Mouse (Mus musculus): ENCODE results near the gene Btrc. TPM values are rescaled to one million over a fixed set of nuclear protein-coding genes. Genes with fewer than 3 reads are reported as not detected.

The Btrc gene
- polyA plus RNA-seq, 2 experiments: 27.6 to 40.3 TPM

DNA sequence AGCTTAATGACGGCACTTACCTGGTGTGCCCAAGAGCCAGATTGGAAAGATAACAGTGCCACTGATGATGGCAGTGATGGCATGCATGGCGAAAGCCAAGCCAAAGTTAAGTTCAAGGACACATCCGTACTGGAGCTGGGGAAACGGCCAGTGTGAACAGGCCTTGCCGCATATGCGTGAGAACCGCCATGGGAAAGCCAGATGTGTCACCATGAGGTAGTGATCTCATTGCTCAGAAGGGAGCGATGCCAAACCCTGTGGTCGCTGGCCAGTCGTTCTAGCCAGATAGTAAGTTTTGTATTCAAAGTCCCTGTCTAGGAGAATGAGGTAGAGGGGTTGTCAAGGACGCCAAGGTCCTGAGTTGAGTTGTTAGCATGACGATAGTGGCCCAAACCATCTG is 152.7 kb downstream of the Btrc start:
- Histone ChIP-seq H3K4me1 (replicated peaks; ENCODE audit: control insufficient read depth in 2 of 2, insufficient read depth in 2 of 2, low read length in 1 of 2) (no peaks in the 10 kb centered on the region), H3K27ac (no peak overlapping the region), H3K9ac (replicated peaks) (no peak overlapping the region), H3K4me2 (ENCODE audit: low read depth) (no peak overlapping the region), H3K27me3 (ENCODE audit: control insufficient read depth, insufficient read depth, low read length) (no peaks in the 10 kb centered on the region), H3K9me3 (ENCODE audit: control insufficient read depth, low read length) (no peaks in the 10 kb centered on the region), H3K36me3 (replicated peaks; ENCODE audit: control insufficient read depth, insufficient read depth, low read depth) (peaks cover 79% of the 10 kb centered on the region), H3K4me3 (ENCODE audit: insufficient read depth in 1 of 2, low read depth in 2 of 2, low read length in 2 of 2) (no peak overlapping the region)
- 93% methylated on average over 12 of the region's 12 CpGs for WGBS (ENCODE audit: insufficient replicate concordance)
- TF ChIP-seq CTCF (IDR thresholded peaks at IDR 0.05; ENCODE audit: low read depth): no peak
- no peak for TF ChIP-seq EP300 (IDR thresholded peaks at IDR 0.05; ENCODE audit: low read depth)
- ATAC-seq (ENCODE audit: insufficient read depth) (no peak), DNase-seq (ENCODE audit: low read depth in 3 of 3, low spot score in 3 of 3) (no peak)

DNA sequence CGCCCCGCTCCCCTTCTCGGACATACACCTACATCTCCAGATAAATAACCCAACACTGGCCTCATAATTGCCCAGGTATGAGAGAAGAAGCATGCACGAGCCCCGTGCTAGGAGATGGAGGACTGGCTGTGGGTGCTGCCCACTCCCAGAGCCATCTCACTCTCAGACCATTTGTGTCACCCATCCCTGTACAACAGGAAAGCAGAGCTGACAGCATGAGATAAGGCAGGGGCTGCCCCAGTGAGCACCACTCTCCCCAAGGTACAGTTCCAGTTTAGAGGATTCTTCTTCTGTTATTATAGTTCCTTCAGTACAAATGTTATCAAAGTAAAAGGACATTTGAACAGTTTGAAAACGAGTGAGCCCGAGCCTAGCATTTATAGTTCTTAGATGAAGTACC is 163.8 kb downstream of the Btrc start:
- Histone ChIP-seq H3K9me3 (ENCODE audit: control insufficient read depth, low read length) (no peaks in the 10 kb centered on the region), H3K4me2 (ENCODE audit: low read depth) (no peak overlapping the region), H3K4me1 (replicated peaks; ENCODE audit: control insufficient read depth in 2 of 2, insufficient read depth in 2 of 2, low read length in 1 of 2) (peaks cover 0 to 19% of the 10 kb centered on the region in 2 experiments; a peak in 3 of 4 replicates), H3K4me3 (ENCODE audit: insufficient read depth in 1 of 2, low read depth in 2 of 2, low read length in 2 of 2) (no peak overlapping the region), H3K36me3 (replicated peaks; ENCODE audit: control insufficient read depth, insufficient read depth, low read depth) (peaks cover 38% of the 10 kb centered on the region), H3K27me3 (ENCODE audit: control insufficient read depth, insufficient read depth, low read length) (no peaks in the 10 kb centered on the region), H3K9ac (replicated peaks) (no peak overlapping the region), H3K27ac (no peak overlapping the region)
- ATAC-seq (ENCODE audit: insufficient read depth): peak; percentile 63; the same call in 1 of the 2 replicates
- WGBS (ENCODE audit: insufficient replicate concordance): 43% methylated on average over 7 of the region's 7 CpGs
- TF ChIP-seq EP300 (IDR thresholded peaks at IDR 0.05; ENCODE audit: low read depth) (no peak), CTCF (IDR thresholded peaks at IDR 0.05; ENCODE audit: low read depth) (no peak)
- DNase-seq (ENCODE audit: low read depth in 3 of 3, low spot score in 3 of 3): no peak

DNA sequence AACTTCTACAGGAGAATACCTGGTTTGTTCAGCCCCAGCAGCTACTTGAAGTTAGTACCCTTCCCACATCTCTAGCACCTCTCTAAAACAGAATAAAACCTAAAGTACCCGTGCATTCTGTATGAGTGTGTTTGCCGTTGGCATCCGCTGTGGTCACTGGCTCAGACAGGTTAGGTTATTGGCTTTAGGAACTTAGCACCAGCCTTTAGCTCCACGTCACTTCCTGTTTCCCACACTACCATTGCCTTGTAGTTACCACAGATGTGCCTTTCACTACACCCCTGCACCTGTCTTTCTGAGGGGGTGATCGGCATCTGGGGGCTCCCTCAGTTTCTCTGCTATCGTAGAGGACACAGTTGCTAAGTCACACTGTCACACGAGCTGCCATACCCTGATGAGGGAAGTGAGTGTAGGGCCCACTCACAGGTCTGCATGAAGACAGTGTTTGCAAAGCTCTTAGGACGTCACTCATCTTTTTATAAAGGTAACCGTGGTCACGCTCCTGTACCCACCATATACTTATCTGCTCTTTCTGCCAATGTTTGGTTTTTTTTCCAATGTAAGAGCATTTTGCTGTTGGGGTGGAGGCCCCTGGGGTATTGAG is 164.5 kb downstream of the Btrc start:
- TF ChIP-seq CTCF (IDR thresholded peaks at IDR 0.05; ENCODE audit: low read depth): no peak
- TF ChIP-seq EP300 (IDR thresholded peaks at IDR 0.05; ENCODE audit: low read depth): no peak
- H3K4me3 ChIP-seq (ENCODE audit: insufficient read depth in 1 of 2, low read depth in 2 of 2, low read length in 2 of 2): no peak overlapping the region
- 33% methylated on average over 10 of the region's 10 CpGs for WGBS (ENCODE audit: insufficient replicate concordance)
- DNase-seq (ENCODE audit: low read depth in 3 of 3, low spot score in 3 of 3): no peak
- no peak overlapping the region for H3K27ac ChIP-seq
- no peak overlapping the region for H3K4me2 ChIP-seq (ENCODE audit: low read depth)
- H3K4me1 ChIP-seq (replicated peaks; ENCODE audit: control insufficient read depth in 2 of 2, insufficient read depth in 2 of 2, low read length in 1 of 2): peaks cover 0 to 19% of the 10 kb centered on the region in 2 experiments; a peak in 3 of 4 replicates
- no peaks in the 10 kb centered on the region for H3K27me3 ChIP-seq (ENCODE audit: control insufficient read depth, insufficient read depth, low read length)
- peaks cover 31% of the 10 kb centered on the region for H3K36me3 ChIP-seq (replicated peaks; ENCODE audit: control insufficient read depth, insufficient read depth, low read depth)
- no peak overlapping the region for H3K9ac ChIP-seq (replicated peaks)
- no peak for ATAC-seq (ENCODE audit: insufficient read depth)
- H3K9me3 ChIP-seq (ENCODE audit: control insufficient read depth, low read length): no peaks in the 10 kb centered on the region

DNA sequence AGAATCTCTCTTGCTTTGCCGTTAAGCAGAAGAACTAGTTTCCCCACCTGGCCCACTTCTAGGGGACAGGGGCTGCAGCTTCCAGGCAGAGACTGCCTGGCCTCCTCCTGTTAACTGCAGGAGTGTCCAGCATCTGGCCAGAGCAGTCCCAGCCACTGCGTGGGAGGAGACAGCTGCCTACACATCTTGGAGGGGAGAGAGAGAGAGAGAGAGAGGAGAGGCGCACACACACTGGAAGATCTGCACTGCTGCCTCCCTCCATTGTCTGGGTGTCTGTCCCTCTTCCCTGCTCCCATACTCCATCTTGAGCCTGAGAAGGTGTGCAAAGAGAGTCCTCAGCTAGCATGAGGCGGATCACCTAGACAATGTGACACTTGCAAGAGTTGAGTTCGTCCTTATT is 165.8 kb downstream of the Btrc start:
- Histone ChIP-seq H3K27ac (no peak overlapping the region), H3K4me3 (ENCODE audit: insufficient read depth in 1 of 2, low read depth in 2 of 2, low read length in 2 of 2) (no peak overlapping the region), H3K4me2 (ENCODE audit: low read depth) (no peak overlapping the region), H3K27me3 (ENCODE audit: control insufficient read depth, insufficient read depth, low read length) (no peaks in the 10 kb centered on the region), H3K36me3 (replicated peaks; ENCODE audit: control insufficient read depth, insufficient read depth, low read depth) (peaks cover 28% of the 10 kb centered on the region), H3K9ac (replicated peaks) (no peak overlapping the region), H3K4me1 (replicated peaks; ENCODE audit: control insufficient read depth in 2 of 2, insufficient read depth in 2 of 2, low read length in 1 of 2) (peaks cover 0 to 19% of the 10 kb centered on the region in 2 experiments; a peak in 3 of 4 replicates), H3K9me3 (ENCODE audit: control insufficient read depth, low read length) (no peaks in the 10 kb centered on the region)
- ATAC-seq (ENCODE audit: insufficient read depth) (no peak), DNase-seq (ENCODE audit: low read depth in 3 of 3, low spot score in 3 of 3) (no peak)
- 77% methylated on average over 5 of the region's 5 CpGs for WGBS (ENCODE audit: insufficient replicate concordance)
- TF ChIP-seq CTCF (IDR thresholded peaks at IDR 0.05; ENCODE audit: low read depth) (no peak), EP300 (IDR thresholded peaks at IDR 0.05; ENCODE audit: low read depth) (no peak)

DNA sequence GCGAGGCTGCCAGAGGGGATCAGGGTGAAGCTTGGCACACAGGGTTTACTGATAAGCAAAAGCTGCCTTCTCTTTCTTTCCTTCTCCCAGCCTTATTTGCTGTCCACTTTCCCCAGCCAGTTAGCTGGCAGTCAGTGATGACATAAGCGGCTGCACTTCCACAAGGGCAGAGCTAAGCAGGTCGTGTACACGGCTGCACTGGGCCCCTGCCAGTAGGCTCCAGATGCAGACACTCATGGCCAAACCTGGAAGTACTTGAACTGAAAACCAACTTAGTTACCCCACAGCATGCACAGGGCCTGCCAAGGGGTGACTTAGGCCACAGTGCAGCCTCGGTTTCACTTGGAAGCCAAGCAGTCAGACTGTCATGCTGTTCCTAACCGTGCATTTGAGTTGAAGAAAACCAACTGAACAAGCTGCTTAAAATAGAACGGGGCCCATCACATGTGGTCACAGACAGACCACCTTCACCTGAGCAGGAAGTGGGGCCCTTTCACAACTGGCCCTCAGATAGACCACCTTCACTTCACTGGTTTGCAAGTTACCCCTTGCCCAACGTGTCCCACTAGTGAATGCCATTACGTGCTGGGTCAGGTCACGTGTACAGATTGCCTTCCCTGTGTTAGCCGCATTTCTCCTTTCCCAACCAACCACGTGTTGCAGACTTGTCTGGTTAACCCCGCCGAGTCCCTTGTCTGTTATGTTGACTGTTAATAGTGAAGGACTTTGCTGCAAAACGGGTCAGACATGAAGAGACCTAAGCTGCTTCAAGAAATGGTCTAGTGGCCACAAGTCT is 166.9 kb downstream of the Btrc start:
- TF ChIP-seq EP300 (IDR thresholded peaks at IDR 0.05; ENCODE audit: low read depth) (no peak), CTCF (IDR thresholded peaks at IDR 0.05; ENCODE audit: low read depth) (no peak)
- Histone ChIP-seq H3K4me2 (ENCODE audit: low read depth) (no peak overlapping the region), H3K27me3 (ENCODE audit: control insufficient read depth, insufficient read depth, low read length) (no peaks in the 10 kb centered on the region), H3K27ac (no peak overlapping the region), H3K9ac (replicated peaks) (no peak overlapping the region), H3K36me3 (replicated peaks; ENCODE audit: control insufficient read depth, insufficient read depth, low read depth) (peaks cover 28% of the 10 kb centered on the region), H3K4me3 (ENCODE audit: insufficient read depth in 1 of 2, low read depth in 2 of 2, low read length in 2 of 2) (no peak overlapping the region), H3K9me3 (ENCODE audit: control insufficient read depth, low read length) (no peaks in the 10 kb centered on the region), H3K4me1 (replicated peaks; ENCODE audit: control insufficient read depth in 2 of 2, insufficient read depth in 2 of 2, low read length in 1 of 2) (peaks cover 0 to 19% of the 10 kb centered on the region in 2 experiments; a peak in 3 of 4 replicates)
- ATAC-seq (ENCODE audit: insufficient read depth) (no peak), DNase-seq (ENCODE audit: low read depth in 3 of 3, low spot score in 3 of 3) (no peak)
- WGBS (ENCODE audit: insufficient replicate concordance): 40% methylated on average over 15 of the region's 15 CpGs

Measured in liver, embryonic 14.5 days (tissue).